Mouse (Mus musculus): ENCODE measurements at regions not wholly inside any gene's neighbourhood (a gene's known extent, or its start where the extent isn't known, plus 50 kb on each side); places are given as distances from the start of the nearest gene placed in this dataset.

DNA sequence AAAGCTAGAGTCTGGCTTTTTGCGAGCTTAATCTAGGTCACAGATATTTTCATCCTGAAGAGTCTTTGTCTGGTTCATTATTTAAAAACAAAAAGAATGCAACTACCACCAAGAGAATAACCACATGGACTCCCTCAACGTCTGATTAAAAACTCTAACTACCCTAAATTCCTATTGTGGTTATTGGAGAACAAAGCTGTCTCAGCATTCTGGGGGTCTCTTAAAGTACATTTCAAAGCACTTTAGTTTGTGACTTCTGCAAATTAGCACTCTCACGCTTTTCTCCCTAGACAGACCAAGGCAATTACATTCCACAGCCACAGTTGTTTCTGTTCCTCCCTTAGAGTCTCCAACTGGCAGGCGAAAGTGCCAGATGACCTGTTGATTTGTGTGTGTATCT lies 2487.6 kb upstream of the 5930422O12Rik start:
- TF ChIP-seq EP300 (optimal IDR thresholded peaks at IDR 0.05): no peak
- no peak for TF ChIP-seq CTCF (IDR thresholded peaks at IDR 0.05; ENCODE audit: low read depth)

Measured in stomach, postnatal 0 days (tissue).